Mouse (Mus musculus): ENCODE results near the gene Gm17949.
"Not testable (repeated sequence)": the region's sequence is repeated elsewhere in the genome, so short reads cannot be mapped to it uniquely, and the experiment has no call there.

Gene Gm17949

GRCm38 (mm10) chr17:57041554-57041953, 30.3 kb downstream of the Gm17949 start, which contains the start of gene Slc25a41:
TSS of gene Slc25a41 (minus strand) at chr17:57041654.
- no peak for DNase-seq (ENCODE audit: low read depth, low spot score)

GRCm38 (mm10) chr17:57047406-57047805, 36.1 kb downstream of the Gm17949 start:
- DNase-seq (ENCODE audit: low read depth, low spot score) = no peak

- DNase-seq (ENCODE audit: low read depth, low spot score) = no peak
Measured at GRCm38 (mm10) chr17:57048816-57049215, 37.5 kb downstream of the Gm17949 start.

GRCm38 (mm10) chr17:57051679-57052078, 40.4 kb downstream of the Gm17949 start:
- not testable (repeated sequence) for DNase-seq (ENCODE audit: low read depth, low spot score)

- no peak for DNase-seq (ENCODE audit: low read depth, low spot score)
Measured at GRCm38 (mm10) chr17:57056246-57056645, 45.0 kb downstream of the Gm17949 start.

- no peak for DNase-seq (ENCODE audit: low read depth, low spot score)
Measured at GRCm38 (mm10) chr17:57058891-57059485, 47.7 kb downstream of the Gm17949 start, which contains the start of gene Crb3. TSS of gene Crb3 (plus strand) at chr17:57059105.

DNA sequence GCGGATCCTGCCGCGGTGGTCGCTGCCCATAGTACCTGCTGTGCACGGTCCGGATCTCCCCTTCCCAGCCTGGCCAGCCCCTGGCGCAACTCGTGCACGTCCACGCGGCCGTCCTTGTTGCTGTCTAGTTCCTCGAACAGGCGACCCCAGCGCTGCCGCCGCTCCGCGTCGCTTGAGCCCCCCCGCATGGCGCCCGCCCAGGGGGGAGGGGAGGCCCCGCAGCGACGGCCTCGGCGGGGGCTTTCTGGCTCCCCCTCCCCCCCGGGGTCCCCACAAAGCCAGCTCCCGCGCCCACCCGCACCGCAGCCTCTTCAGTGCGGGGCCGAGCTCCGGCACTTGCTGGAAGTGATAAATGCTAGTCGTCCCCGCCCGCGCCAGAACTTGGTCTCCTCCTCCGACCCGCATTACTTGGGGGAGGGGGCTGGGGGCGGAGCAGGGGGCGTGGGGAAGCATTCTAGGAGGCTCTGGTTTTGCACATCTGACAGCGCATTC, 48.3 kb downstream of the Gm17949 start, which contains the start of gene Slc25a23:
Slc25a23 (minus strand) TSS at position 378 of the 492 bp plus-strand sequence.
- DNase-seq (ENCODE audit: low read depth, low spot score) = peak; percentile 85

DNA sequence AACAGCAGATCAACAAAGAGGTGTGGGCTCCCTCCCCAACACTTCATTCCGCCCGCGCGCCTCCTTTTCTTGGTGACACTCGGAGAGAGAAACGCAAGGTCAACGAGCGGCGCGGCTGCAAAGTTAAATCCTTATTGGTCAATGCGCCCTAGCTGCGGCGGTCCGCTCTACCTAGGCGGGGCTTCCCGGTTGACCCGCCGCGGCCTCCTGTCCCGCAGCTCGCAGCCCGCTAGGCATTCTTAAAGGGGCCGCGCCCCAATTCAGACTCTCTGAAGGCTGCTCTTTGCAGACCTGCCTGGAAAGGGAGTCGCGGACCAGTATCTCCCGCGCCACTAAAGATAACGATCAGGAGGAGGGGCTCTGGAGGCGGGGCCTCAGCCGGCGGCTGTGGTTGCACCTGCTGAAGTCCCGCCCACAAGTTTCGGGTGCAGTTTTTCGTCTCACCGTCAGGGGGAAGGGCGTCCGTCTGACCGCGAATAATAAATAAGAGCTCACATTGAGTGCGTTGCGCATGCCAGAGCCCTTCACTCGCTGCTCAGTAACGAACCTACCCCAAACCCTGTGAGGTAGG, 49.0 kb downstream of the Gm17949 start:
- peak; percentile 93 for DNase-seq (ENCODE audit: low read depth, low spot score)

DNA sequence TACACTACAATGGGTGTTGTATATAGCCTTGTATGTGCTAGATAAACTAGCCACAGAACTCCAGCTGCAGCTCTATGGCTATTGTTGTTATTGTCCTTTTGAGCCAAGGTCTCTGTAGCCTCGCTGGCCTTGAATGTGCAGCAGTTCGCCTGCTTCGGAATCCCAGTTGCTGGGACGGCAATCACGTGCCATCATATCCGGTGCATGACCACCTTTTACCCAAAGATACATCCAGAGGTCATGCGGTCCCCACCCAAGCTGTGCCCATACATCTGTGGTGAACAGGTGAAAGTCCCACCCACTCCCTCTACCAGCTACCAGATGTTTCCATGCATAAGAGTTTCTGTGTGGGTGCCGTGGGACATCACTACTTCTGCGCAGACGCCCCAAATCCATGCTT, 49.8 kb downstream of the Gm17949 start:
- no peak for DNase-seq (ENCODE audit: low read depth, low spot score)

- DNase-seq (ENCODE audit: low read depth, low spot score) = no peak
Measured at GRCm38 (mm10) chr17:57062011-57062521, 50.8 kb downstream of the Gm17949 start.

GRCm38 (mm10) chr17:57062548-57062947, 51.3 kb downstream of the Gm17949 start:
- no peak for DNase-seq (ENCODE audit: low read depth, low spot score)

- no peak for DNase-seq (ENCODE audit: low read depth, low spot score)
Measured at GRCm38 (mm10) chr17:57063031-57063430, 51.8 kb downstream of the Gm17949 start.

GRCm38 (mm10) chr17:57066908-57067307, 55.6 kb downstream of the Gm17949 start:
- DNase-seq (ENCODE audit: low read depth, low spot score) = no peak

GRCm38 (mm10) chr17:57070272-57070671, 59.0 kb downstream of the Gm17949 start:
- DNase-seq (ENCODE audit: low read depth, low spot score) = no peak

GRCm38 (mm10) chr17:57070699-57071098, 59.4 kb downstream of the Gm17949 start:
- DNase-seq (ENCODE audit: low read depth, low spot score) = no peak
